Mouse (Mus musculus) cortical plate, adult 2 months (tissue): ENCODE measurements at regions not wholly inside any gene's neighbourhood (a gene's known extent, or its start where the extent isn't known, plus 50 kb on each side); places are given as distances from the start of the nearest gene placed in this dataset.

Source experiments
- H3K27ac ChIP-seq: fragments of 200-500 bp; 2 replicates; pipeline ENCODE4 v1.5.1; 2012; ENCODE audit warnings: low read length, control low read depth, inconsistent platforms; ENCODE audit not compliant: insufficient read depth
- H3K4me1 ChIP-seq: fragments of 200-500 bp; 2 replicates; pipeline ENCODE4 v1.6.1; 2011; ENCODE audit warnings: low read length; ENCODE audit not compliant: control insufficient read depth, insufficient read depth
- H3K4me3 ChIP-seq: fragments of 200-500 bp; 2 replicates; pipeline ENCODE4 v1.5.1; 2011; ENCODE audit warnings: mild to moderate bottlenecking, low read length, control low read depth; ENCODE audit not compliant: insufficient read depth
- CTCF ChIP-seq: fragments of 200-500 bp; IDR thresholded peaks from 2 replicates; pipeline ENCODE4 v1.5.1; 2011; ENCODE audit warnings: mild to moderate bottlenecking, control low read depth, low read length; ENCODE audit not compliant: insufficient read depth; ENCODE audit errors: extremely low read depth
- POLR2A ChIP-seq: fragments of 200-500 bp; IDR thresholded peaks from 2 replicates; pipeline ENCODE4 v1.6.1; 2011; ENCODE audit warnings: mild to moderate bottlenecking, low read length, control low read depth; ENCODE audit not compliant: insufficient read depth; ENCODE audit errors: extremely low read depth

DNA sequence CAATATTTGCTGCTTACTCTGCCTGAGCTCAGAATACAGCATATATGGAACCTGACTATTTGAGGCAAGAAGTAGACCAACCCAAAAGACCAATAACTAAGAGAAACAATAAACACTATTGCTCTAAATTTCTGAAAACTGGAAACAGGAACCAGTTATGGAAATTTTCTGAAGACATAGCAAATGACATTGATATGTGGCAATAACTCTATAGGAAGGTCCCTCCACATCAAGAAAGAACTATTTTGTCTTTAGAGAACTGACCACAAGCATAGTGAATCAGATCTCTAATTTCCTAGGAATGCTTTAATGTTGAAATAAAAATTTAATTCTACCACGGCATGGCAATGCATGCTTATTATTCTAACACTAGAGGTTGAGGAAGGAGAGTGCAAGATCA, 358.3 kb downstream of the 4930474N05Rik start:
- H3K27ac ChIP-seq, result no peak overlapping the region
- H3K4me1 ChIP-seq, result no peaks in the 10 kb centered on the region
- H3K4me3 ChIP-seq, result no peak overlapping the region
- TF ChIP-seq POLR2A, result no peak
- TF ChIP-seq CTCF, result no peak

DNA sequence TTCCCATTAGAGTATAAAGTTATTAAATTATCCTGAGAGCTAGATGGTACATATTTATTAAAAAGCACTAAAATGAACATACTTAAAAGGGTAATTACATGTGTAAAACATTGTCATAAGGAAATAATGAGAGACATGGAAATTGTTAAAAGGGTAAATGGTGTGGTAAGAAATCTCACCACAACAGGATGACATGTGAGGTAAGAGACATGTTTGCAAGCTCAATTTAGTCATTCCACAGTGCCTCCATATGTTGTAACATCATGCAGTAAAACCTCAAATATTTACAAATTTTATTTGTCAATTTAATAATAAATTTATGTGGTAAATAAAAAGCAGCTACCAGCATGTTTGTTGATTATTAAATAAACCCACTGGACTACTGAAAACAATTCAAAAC, 355.4 kb downstream of the 4930474N05Rik start:
- Histone ChIP-seq H3K4me3 (no peak overlapping the region), H3K4me1 (no peaks in the 10 kb centered on the region), H3K27ac (no peak overlapping the region)
- TF ChIP-seq CTCF, result no peak
- TF ChIP-seq POLR2A, result no peak

DNA sequence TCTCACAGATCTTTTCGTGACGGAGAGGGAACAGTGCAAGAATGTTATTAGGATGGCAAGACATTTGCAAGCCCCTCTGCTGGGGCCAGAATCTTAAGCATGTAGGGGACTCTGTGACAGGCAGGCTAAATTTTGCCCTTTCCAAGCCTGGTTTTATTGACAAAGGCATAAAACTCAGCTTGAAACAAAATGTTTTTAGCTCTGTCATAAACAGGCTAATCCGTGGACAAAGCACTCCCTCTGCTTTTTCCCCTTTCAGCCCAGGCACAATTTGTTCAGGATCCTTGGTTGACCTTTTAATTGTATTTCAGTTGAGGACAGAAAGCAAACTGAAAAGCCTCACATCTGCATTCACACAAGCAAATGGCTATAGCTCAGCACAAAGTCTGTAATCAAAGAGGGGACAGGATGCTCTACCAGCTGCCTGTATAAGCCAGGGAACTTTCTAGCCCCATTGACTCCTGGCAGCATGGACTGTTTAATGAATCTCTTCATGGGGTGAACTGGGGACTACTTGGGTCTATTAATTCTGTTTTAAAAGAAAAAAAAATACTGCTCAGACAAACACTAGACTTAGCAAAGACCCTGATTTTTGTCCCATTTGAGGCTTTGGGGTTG, 320.0 kb downstream of the 4930474N05Rik start:
- Histone ChIP-seq H3K27ac (no peak overlapping the region), H3K4me1 (no peaks in the 10 kb centered on the region), H3K4me3 (no peak overlapping the region)
- no peak for TF ChIP-seq POLR2A
- no peak for TF ChIP-seq CTCF

DNA sequence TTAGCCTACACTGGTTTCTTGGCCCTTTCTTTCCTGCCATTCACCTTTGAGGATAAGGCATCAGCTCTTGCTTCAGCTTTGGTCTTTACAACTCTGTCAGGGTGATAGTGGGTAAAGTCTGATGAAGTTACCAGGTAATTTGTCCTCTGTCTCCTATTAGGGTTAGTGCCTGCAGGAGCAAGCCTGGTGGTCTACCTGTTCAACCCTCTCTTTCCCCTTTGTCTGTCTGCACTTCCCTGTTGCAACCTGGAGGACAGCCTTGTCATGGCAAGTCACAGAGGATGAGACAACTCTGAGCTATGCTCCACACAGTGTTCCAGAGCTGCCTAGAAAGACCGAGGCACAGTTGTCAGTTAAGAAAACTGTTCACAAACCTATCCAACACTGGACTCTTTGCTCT, 319.5 kb downstream of the 4930474N05Rik start:
- H3K27ac ChIP-seq, result no peak overlapping the region
- H3K4me1 ChIP-seq, result no peaks in the 10 kb centered on the region
- TF ChIP-seq POLR2A (no peak), CTCF (no peak)
- no peak overlapping the region for H3K4me3 ChIP-seq
